Mouse (Mus musculus) kidney, adult 2 months (tissue): ENCODE measurements around the gene Nkx2-3.

Experiments
- CTCF ChIP-seq: fragments of 200-500 bp; conservative IDR thresholded peaks from 2 replicates; pipeline ENCODE4 v1.5.1; 2011; ENCODE audit warnings: low read depth, mild to moderate bottlenecking, control low read depth, low read length, moderate library complexity, mixed read lengths; ENCODE audit not compliant: insufficient read depth, insufficient read length
- POLR2A ChIP-seq: fragments of 200-500 bp; IDR thresholded peaks from one replicate; pipeline ENCODE4 v1.6.1; 2011; ENCODE audit warnings: low read depth, low read length, control low read depth

- TF ChIP-seq POLR2A (no peak), CTCF (peak; percentile 38)
Measured at GRCm38 (mm10) chr19:43568298-43568697, 43.8 kb upstream of the Nkx2-3 start.
